Mouse (Mus musculus): ENCODE results near the gene Rufy2.

The Rufy2 gene

GRCm38 (mm10) chr10:63019304-63019703 is 39.3 kb downstream of the Rufy2 start:
- no peak for DNase-seq

- no peak for DNase-seq
Measured at GRCm38 (mm10) chr10:63021702-63022101, 41.7 kb downstream of the Rufy2 start.

- DNase-seq: no peak
Measured at GRCm38 (mm10) chr10:63022541-63023120, 42.6 kb downstream of the Rufy2 start.

- peak; percentile 60 for DNase-seq
Measured at GRCm38 (mm10) chr10:63023121-63023748, 43.2 kb downstream of the Rufy2 start.

GRCm38 (mm10) chr10:63023749-63024579 is 43.9 kb downstream of the Rufy2 start, which contains the start of the genes Hnrnph3 and Pbld2:
Hnrnph3 (minus strand) TSS chr10:63024217.
Pbld2 (plus strand) TSS chr10:63024315.
- peak; percentile 98 for DNase-seq

GRCm38 (mm10) chr10:63024580-63024910 is 44.5 kb downstream of the Rufy2 start:
- DNase-seq: peak; percentile 77

GRCm38 (mm10) chr10:63025016-63025415 is 45.0 kb downstream of the Rufy2 start:
- DNase-seq: no peak

GRCm38 (mm10) chr10:63025491-63026011 is 45.5 kb downstream of the Rufy2 start:
- no peak for DNase-seq

GRCm38 (mm10) chr10:63026156-63026794 is 46.3 kb downstream of the Rufy2 start:
- no peak for DNase-seq

GRCm38 (mm10) chr10:63026795-63027160 is 46.8 kb downstream of the Rufy2 start:
- no peak for DNase-seq

- DNase-seq: no peak
Measured at GRCm38 (mm10) chr10:63027376-63028161, 47.5 kb downstream of the Rufy2 start.

GRCm38 (mm10) chr10:63028396-63028795 is 48.4 kb downstream of the Rufy2 start:
- DNase-seq: no peak

- DNase-seq: no peak
Measured at GRCm38 (mm10) chr10:63032267-63032666, 52.2 kb downstream of the Rufy2 start.

- no peak for DNase-seq
Measured at GRCm38 (mm10) chr10:63032956-63033355, 52.9 kb downstream of the Rufy2 start.

GRCm38 (mm10) chr10:63038571-63039320 is 58.7 kb downstream of the Rufy2 start:
- DNase-seq: peak; percentile 40

GRCm38 (mm10) chr10:63039867-63040628 is 60.0 kb downstream of the Rufy2 start:
- DNase-seq: peak; percentile 42

GRCm38 (mm10) chr10:63043154-63043553 is 63.1 kb downstream of the Rufy2 start:
- DNase-seq: no peak

- DNase-seq: no peak
Measured at GRCm38 (mm10) chr10:63047751-63048150, 67.7 kb downstream of the Rufy2 start.

- DNase-seq: peak; percentile 37
Measured at GRCm38 (mm10) chr10:63049106-63049505, 69.1 kb downstream of the Rufy2 start.

- no peak for DNase-seq
Measured at GRCm38 (mm10) chr10:63051267-63051666, 71.2 kb downstream of the Rufy2 start.

- no peak for DNase-seq
Measured at GRCm38 (mm10) chr10:63052011-63052410, 72.0 kb downstream of the Rufy2 start.

Data from kidney, adult 11 months (tissue).